Mouse (Mus musculus) adrenal gland, postnatal 25 days (tissue): Measurements from ENCODE around the gene Cnpy4. TPM values are rescaled to one million over a fixed set of nuclear protein-coding genes. Genes with fewer than 3 reads are reported as not detected.
"Not testable (repeated sequence)": the region's sequence is repeated elsewhere in the genome, so short reads cannot be mapped to it uniquely, and the experiment has no call there.

Experiments used
- DNase-seq: peaks from one replicate; pipeline ENCODE4 v3.0.0; 2021; ENCODE audit warnings: mixed read lengths
- microRNA-seq, 2 experiments: library from miRNA; unstranded; fragments of <30 nt; microRNA quantifications; one replicate each; pipeline ENCODE4 v1.2.0; 2021
- total RNA-seq: library from RNA; stranded (reverse); gene quantifications from 2 replicates; pipeline ENCODE4 v1.2.3, GENCODE M21; 2021

Gene Cnpy4
- total RNA-seq, 1 experiment from 2014 or later, result 25.5 TPM

GRCm38 (mm10) chr5:138202086-138202485 is 14.8 kb downstream of the Cnpy4 start:
- DNase-seq, result no peak

- peak; percentile 10 for DNase-seq
Observed at GRCm38 (mm10) chr5:138207253-138207652, 20.0 kb downstream of the Cnpy4 start.

- DNase-seq, result no peak
Observed at GRCm38 (mm10) chr5:138207873-138208272, 20.6 kb downstream of the Cnpy4 start.

GRCm38 (mm10) chr5:138216632-138217031 is 29.3 kb downstream of the Cnpy4 start:
- DNase-seq, result not testable (repeated sequence)

GRCm38 (mm10) chr5:138219864-138220263 is 32.6 kb downstream of the Cnpy4 start:
- no peak for DNase-seq

GRCm38 (mm10) chr5:138222111-138222510 is 34.8 kb downstream of the Cnpy4 start:
- DNase-seq, result peak; percentile 94

- no peak for DNase-seq
Observed at GRCm38 (mm10) chr5:138223287-138223686, 36.0 kb downstream of the Cnpy4 start.

- DNase-seq, result no peak
Observed at GRCm38 (mm10) chr5:138225700-138226099, 38.4 kb downstream of the Cnpy4 start, which contains the start of gene Nxpe5. Gene Nxpe5 (plus strand): TSS chr5:138225898.

- no peak for DNase-seq
Observed at GRCm38 (mm10) chr5:138226491-138226890, 39.2 kb downstream of the Cnpy4 start.

- DNase-seq, result no peak
Observed at GRCm38 (mm10) chr5:138227367-138227766, 40.1 kb downstream of the Cnpy4 start.

GRCm38 (mm10) chr5:138228026-138228425 is 40.7 kb downstream of the Cnpy4 start:
- DNase-seq, result peak; percentile 43

GRCm38 (mm10) chr5:138229511-138229910 is 42.2 kb downstream of the Cnpy4 start:
- DNase-seq, result no peak

GRCm38 (mm10) chr5:138233778-138234177 is 46.5 kb downstream of the Cnpy4 start:
- no peak for DNase-seq

- DNase-seq, result no peak
Observed at GRCm38 (mm10) chr5:138234224-138234623, 46.9 kb downstream of the Cnpy4 start.

- peak; percentile 37 for DNase-seq
Observed at GRCm38 (mm10) chr5:138241511-138241910, 54.2 kb downstream of the Cnpy4 start.

Small RNA genes within 50 kb of the gene (microRNA-seq; reads per million reads assigned to microRNA genes)
- gene Mir106b (2,117 to 2,400 reads per million in 2 experiments), gene Mir25 (491 to 506 reads per million in 2 experiments), gene Mir93 (4,964 to 5,900 reads per million in 2 experiments)

Other genes starting within 250 kb of the Cnpy4 start
- 0.55 TPM in 1 of 2 replicates, not detected in the other for gene Gjc3, start 224.4 kb upstream of the Cnpy4 start, total RNA-seq
- 0.52 and 11.1 TPM in 2 replicates for gene Azgp1, start 206.0 kb upstream of the Cnpy4 start, total RNA-seq
- gene Smok3a, start 166.2 kb upstream of the Cnpy4 start, total RNA-seq, result not detected in 2 replicates
- gene Smok3b, start 166.1 kb upstream of the Cnpy4 start, total RNA-seq, result not detected in 2 replicates
- gene Smok3c, start 134.3 kb upstream of the Cnpy4 start, total RNA-seq, result not detected in 2 replicates
- gene Zkscan1, start 102.4 kb upstream of the Cnpy4 start, total RNA-seq, result 40.4 and 47.5 TPM in 2 replicates
- 18.9 and 19.8 TPM in 2 replicates for gene Zscan21, start 70.6 kb upstream of the Cnpy4 start, total RNA-seq
- 11.4 and 14.1 TPM in 2 replicates for gene Zfp113, start 31.7 kb upstream of the Cnpy4 start, total RNA-seq
- gene Cops6, start 26.4 kb upstream of the Cnpy4 start, total RNA-seq, result 136 and 140 TPM in 2 replicates
- 19.1 and 25.8 TPM in 2 replicates for gene Ap4m1, start 15.5 kb upstream of the Cnpy4 start, total RNA-seq
- gene Mcm7, start 15.1 kb upstream of the Cnpy4 start, total RNA-seq, result 46.7 and 48.8 TPM in 2 replicates
- 42.9 and 46.0 TPM in 2 replicates for gene Taf6, start within 50 bp of the Cnpy4 start, total RNA-seq
- gene Mblac1, start 6.8 kb downstream of the Cnpy4 start, total RNA-seq, result 9.4 and 12.1 TPM in 2 replicates
- 0.30 TPM in 1 of 2 replicates, not detected in the other for gene Nxpe5, start 38.4 kb downstream of the Cnpy4 start, total RNA-seq
- 79.7 and 96.6 TPM in 2 replicates for gene Lamtor4, start 68.0 kb downstream of the Cnpy4 start, total RNA-seq
- 31.6 and 38.4 TPM in 2 replicates for gene BC037034, start 76.5 kb downstream of the Cnpy4 start, total RNA-seq
- not detected in 2 replicates for gene Gal3st4, start 85.4 kb downstream of the Cnpy4 start, total RNA-seq
- gene Gm43720, start 92.5 kb downstream of the Cnpy4 start, total RNA-seq, result not detected in 2 replicates
- 0.81 and 0.91 TPM in 2 replicates for gene Gpc2, start 92.5 kb downstream of the Cnpy4 start, total RNA-seq
- not detected in 2 replicates for gene Stag3, start 92.8 kb downstream of the Cnpy4 start, total RNA-seq
- not detected in 2 replicates for gene Pvrig, start 154.5 kb downstream of the Cnpy4 start, total RNA-seq